Mouse (Mus musculus) gastrocnemius, postnatal 36 days (tissue): ENCODE measurements around the gene Dolpp1. TPM values are rescaled to one million over a fixed set of nuclear protein-coding genes. Genes with fewer than 3 reads are reported as not detected.

Experiments
- DNase-seq, 2 experiments: peaks; one replicate each; pipeline ENCODE4 v3.0.0; 2022
- intact Hi-C: fragments of 180-260 bp; cut with DNase I; formaldehyde crosslinking; loops from one replicate; pipeline ENCODE4 v1.15.1; 2025
- long read RNA-seq, 2 experiments: library from polyadenylated mRNA; stranded (forward); transcript quantifications; one replicate each; pipeline ENCODE4 v2.0.0; 2021
- total RNA-seq, 2 experiments: library from RNA; stranded (reverse); gene quantifications; 2 replicates each; pipeline ENCODE4 v1.2.3; 2021

Dolpp1 gene
- total RNA-seq, result 1 to 10 TPM; 5.5 to 6.7 TPM
- long read RNA-seq, experiment 1, partial matches to known transcripts, result 0 of 1 reads
- long read RNA-seq, experiment 1, other reads (novel, unspliced or antisense), result 0 of 1 reads
- long read RNA-seq, experiment 2, transcript Dolpp1-201 (8 exons, 2,251 nt), result major isoform, 7 of 10 reads
- long read RNA-seq, experiment 2, partial matches to known transcripts, result 0 of 10 reads
- long read RNA-seq, experiment 2, other reads (novel, unspliced or antisense), result 2 of 10 reads

DNA sequence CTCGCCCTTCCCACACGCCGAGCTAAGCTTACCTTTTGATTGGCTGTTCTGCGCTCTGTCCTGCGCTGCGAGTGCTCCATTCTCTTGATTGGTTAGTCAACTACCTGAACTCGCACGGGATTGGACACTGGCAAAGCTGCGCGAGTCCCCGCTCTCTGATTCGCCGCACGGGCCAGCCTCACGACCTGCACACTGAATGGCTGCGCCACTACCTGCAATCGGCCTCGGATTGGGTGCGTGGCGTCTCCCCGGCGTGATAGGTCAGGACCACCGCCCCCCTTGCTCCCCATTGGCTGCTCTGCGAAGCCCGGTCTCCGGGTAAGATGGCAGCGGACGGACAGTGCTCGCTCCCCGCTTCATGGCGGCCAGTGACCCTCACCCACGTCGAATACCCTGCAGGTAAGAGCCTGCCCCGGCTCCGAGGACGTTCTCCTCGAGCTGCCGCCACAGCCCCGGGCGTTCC lies at the start of gene Dolpp1:
Gene Dolpp1, plus strand, starts transcription at position 141 of the 463 bp plus-strand sequence.
- intact Hi-C loops, result no loop called here
- DNase-seq, result peak; percentile 92 to 95

DNA sequence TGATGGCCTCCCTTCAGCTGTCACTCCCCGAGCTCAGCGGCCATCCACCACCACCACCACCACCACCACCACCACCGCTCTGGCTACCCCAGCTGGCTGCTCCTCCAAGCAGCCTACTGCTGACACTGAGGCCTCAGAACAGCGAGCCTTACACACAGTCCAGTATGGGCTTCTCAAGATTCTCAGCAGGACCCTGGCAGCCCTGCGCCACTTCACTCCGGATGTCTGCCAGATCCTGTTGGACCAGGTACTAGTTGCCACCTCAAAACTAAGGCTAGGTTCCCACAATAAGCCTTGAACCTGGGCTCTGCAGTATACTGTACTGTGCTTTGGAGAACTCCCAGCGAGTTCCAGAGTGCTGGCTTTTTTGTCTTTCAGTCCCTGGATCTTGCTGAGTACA lies 49.5 kb upstream of the Dolpp1 start:
- intact Hi-C loops, result no loop called here
- DNase-seq, result no peak

- intact Hi-C loops, result no loop called here
- DNase-seq, result no peak
Observed at GRCm38 (mm10) chr2:30343601-30344137, 48.4 kb upstream of the Dolpp1 start.

- DNase-seq, result no peak
- intact Hi-C loops, result no loop called here
Observed at GRCm38 (mm10) chr2:30345971-30346676, 45.9 kb upstream of the Dolpp1 start.

GRCm38 (mm10) chr2:30349196-30349595 lies 42.9 kb upstream of the Dolpp1 start:
- DNase-seq, result no peak
- intact Hi-C loops, result no loop called here

DNA sequence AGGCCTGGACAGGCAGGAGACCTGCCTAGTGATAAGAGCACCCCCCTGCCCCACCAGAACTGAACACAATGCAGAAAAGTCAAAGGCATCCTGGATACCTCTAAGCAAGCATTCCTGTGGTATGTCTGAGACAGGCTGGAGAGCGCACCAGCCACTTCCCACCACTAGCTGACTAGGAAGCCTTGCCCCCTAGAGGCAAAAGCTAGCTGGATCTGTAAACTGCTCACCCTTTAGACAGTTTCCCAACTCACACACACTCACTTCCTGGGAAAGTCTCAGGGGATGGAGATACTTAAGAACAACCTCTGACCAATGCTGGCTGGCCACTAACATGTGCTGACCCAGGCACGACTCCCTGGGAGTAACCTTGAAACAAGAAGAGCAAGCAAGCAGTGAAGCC lies 40.9 kb upstream of the Dolpp1 start:
- intact Hi-C loops, result no loop called here
- DNase-seq, result no peak

GRCm38 (mm10) chr2:30355861-30356260 lies 36.2 kb upstream of the Dolpp1 start:
- no peak for DNase-seq
- intact Hi-C loops, result no loop called here

- intact Hi-C loops, result no loop called here
- no peak for DNase-seq
Observed at GRCm38 (mm10) chr2:30356266-30356665, 35.8 kb upstream of the Dolpp1 start.

GRCm38 (mm10) chr2:30356906-30357305 lies 35.1 kb upstream of the Dolpp1 start:
- intact Hi-C loops, result no loop called here

DNA sequence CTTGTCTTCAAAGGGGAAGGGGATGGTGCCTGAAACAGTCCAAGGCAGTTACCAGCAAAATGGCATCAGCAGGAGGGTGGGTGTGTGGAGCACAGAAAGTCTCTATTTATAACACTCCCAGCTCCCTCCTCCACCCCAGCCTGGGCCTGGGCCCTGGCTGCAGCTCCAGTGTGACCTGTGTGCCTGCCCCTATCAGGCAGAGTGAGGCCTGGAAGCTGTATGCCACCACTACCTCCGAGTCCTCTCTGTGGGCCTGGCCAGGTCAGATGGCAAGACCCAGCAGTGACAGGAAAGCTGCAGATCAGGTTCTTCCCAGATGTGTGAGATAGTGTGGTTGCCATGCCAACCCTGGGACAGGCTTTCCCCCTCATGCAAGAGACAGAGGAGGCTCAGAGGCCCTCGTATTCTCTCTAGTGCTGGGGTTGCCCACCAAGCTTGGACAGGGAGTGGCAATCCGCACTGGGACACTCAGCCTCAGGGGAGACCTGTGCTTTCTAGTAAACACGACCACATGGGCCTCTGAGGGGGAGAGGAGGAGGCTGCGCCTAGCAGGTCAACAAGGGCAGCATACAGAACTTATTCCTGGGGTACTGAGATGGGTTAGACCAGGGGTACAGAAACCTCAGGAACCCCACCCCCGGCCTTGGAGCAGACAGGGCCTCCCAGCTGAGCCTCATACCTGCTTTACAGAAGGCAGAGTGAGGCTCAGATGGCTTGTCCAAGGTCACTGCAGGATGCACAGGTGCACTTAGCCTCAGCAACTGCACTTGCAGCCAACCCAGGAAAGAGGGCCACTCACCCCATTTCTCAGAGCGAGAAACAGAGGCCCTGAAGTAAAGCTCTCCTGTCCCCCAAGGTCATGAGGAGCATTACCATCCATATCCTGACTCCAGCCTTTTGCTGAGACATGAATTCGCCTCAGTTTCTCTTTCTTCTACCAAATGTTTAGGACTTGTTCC lies 34.2 kb upstream of the Dolpp1 start:
- no peak for DNase-seq

More at GRCm38 (mm10) chr2:30356906-30357305, 35.1 kb upstream of the Dolpp1 start:
- no peak for DNase-seq

DNA sequence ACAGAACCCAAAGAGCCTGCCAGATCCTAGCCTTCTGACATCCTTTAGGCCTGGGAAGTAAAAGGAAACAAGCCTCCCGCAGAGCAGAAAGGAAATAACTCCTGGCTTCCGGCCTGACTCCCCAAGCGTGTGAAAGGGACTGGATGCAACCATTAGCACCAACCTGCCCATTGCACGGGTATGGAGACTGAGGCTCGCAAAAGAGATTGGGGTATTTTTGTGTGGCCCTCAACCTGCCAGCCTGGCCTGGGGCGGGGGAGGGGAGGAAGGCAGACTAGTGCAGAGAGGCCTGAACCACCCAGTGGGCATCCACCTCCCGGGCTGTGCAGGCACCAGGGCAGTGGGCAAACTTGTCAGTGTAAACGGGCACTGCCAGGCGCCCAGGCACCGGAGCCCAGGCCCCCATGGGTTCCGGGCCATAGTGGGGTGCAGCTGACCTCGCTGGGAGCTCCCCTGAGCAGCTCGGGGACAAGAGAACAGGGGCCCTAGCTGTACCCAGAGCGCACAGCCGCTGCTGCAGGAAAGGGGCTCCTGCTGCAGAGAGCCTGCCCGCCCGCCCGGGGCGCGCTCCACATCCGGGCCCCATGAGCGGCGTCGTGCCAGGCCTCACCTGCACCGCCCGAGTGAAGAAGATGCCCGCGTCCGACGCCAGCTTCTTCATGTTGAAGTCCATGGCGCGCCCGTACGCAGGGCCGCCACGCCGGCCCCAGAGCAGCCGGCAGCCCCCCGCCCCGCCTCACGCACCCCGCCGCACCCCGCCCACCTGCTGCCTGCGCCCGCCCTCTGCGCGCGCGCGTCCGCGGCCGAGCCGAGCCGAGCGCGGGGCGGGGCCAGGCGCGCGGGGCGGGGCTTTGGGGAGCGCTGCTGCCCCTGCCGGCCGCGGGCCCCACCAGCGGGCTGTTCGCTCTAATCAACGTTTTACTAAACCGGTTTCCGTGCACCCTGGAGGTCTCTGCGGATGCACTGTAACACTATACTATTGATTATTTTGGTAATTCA lies 33.2 kb upstream of the Dolpp1 start, which contains the start of gene Sh3glb2:
Gene Sh3glb2, minus strand, starts transcription at position 805 of the 999 bp plus-strand sequence.
- DNase-seq, result peak; percentile 73 to 81
- intact Hi-C loops, result no loop called here

More for the DNA sequence above, 34.2 kb upstream of the Dolpp1 start:
- intact Hi-C loops, result no loop called here

- no peak for DNase-seq
- intact Hi-C loops, result no loop called here
Observed at GRCm38 (mm10) chr2:30360626-30361025, 31.4 kb upstream of the Dolpp1 start.

- DNase-seq, result no peak
- intact Hi-C loops, result no loop called here
Observed at GRCm38 (mm10) chr2:30362865-30363264, 29.2 kb upstream of the Dolpp1 start.

GRCm38 (mm10) chr2:30363773-30364650 lies 28.0 kb upstream of the Dolpp1 start, which contains the start of gene Miga2:
Miga2 (plus strand) TSS chr2:30364233.
- intact Hi-C loops, result no loop called here
- DNase-seq, result peak; percentile 98 to 99

DNA sequence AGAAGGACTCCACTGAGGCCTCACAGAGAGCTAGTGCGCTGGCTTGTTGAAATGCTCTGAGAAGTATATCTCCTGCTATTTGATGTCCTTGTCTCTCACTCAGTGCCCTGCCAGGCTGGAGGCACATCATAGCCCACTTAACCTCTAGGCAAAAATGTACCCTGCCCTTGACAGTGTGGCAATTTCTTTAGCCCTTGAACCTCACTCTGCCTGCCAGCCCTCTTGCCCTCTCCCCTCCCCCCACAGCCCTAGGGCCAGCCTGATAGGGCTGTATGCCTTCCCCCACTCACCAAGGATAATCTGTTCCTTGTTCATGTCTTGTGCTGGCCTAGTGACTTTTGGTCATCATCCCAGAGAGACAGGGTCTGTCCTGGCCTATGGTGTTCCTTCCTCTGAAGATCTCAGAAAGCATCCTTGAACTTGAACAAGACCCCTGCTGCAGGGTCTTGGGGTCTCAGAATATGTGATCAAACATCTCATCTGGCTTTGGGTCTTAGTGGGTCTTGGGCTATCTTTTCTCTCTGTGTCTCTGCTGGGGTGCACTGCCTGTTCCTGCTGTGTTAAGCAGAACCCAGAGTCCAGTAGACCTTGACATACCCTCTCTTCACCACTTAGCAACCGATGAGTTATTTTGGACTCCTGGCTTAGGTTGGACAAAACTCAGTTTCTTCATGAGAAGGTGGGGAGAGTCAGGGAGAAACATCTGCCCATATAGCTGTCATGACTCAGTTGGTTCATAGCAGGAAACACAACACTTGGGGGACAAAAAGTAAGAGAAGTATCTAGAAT lies 26.6 kb upstream of the Dolpp1 start:
- intact Hi-C loops, result no loop called here
- no peak for DNase-seq

DNA sequence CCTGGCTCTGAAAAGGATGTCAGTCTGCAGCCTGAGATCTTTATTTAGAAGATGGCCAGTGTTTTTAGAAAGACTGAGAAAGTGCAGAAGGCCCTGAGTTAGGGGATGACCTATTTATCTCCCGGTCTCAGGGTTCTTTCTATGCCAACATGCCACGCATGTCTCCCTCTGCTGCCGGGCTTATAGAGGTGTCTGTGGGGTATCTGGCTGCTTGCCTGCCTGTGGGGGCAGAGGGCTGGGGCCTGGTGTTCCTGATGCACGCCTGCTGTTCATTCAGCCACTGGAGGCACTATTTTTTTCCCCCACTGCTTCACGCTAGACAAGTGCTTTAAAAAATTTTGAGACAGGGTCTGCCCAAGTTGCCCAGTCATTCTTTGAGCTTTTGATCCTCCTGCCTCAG lies 25.9 kb upstream of the Dolpp1 start:
- DNase-seq, result no peak
- intact Hi-C loops, result no loop called here

GRCm38 (mm10) chr2:30371544-30371943 lies 20.5 kb upstream of the Dolpp1 start:
- intact Hi-C loops, result no loop called here
- DNase-seq, result no peak
